Mouse (Mus musculus) 3T3-L1 (cell line): ENCODE data around the gene Tex44.
A peak's percentile ranks its signal among the peaks of the same experiment; 100 is the strongest.

Experiments
- DNase-seq: peaks from one replicate; pipeline ENCODE4 v3.0.0-alpha.2; 2015; ENCODE audit warnings: low read depth, low spot score

The Tex44 gene

DNA sequence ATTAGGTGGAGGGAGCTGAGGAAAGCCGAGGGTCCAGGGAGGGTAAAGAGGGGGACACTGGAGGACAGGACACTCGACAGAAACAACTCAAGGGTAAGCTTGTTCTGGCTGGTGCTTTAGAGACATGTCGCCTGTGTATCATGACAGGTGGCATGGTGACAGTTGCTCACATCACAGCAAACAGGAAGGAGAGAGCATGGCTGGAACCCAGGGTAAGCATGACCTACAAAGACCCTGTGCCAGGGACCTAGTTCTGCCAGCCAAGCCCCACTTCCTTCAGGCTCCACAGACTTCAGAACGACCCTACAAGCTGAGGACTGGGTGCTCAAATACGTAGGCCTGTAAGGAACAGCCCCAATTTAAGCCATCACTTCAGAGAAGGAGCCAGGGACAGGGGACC lies 2.2 kb upstream of the Tex44 start:
- no peak for DNase-seq

DNA sequence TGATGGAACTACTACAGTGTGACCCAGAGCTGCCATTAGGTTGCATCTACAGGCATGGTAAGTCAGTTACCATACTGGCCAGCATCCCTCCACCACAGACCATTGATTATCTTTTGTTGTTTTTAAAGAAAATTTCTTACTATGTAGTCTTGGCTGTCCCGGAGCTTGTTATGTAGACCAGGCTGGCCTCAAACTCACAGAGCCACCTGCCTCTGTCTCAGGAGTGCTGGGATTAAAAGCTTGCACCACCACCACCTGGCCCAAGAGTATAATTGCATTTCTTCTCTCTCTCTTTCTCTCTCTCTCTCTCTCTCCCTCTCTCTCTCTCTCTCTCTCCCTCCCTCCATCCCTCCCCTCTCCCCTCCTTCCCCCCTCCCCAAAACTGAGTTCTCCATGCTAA lies 1.8 kb upstream of the Tex44 start:
- DNase-seq = no peak

DNA sequence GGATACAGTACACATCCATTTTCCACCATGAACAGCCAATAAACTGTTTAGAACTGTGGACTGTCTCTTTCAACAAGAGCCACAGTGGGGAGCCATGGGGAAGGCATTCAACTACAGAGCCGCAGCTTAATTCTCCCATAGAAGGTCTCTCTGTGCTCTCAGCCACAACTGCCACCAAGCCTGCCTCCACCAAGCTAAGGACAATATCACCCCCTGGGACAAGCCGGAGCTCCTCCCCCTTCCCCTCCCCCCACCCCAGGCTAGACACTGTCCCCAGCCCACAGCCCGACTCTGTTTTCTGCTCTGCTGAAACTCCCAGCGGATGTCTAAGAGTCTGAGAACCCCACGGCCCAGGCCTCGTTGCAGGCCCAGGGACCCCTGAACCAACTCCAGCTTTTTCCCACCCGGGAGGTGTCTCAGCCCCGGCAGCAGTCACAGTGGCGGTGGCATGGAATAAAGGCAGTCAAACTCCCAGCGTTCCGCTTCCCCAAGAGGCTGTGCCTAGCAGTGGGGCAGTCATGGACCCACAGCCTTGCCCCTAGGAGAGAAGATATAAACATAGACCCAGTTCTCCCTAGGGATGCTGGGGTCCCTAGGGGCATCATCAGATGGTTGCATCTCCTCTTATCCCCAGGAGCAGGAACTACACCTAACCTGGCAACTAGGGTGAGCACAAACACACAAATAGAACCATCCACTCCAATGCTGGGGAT lies 1.1 kb upstream of the Tex44 start:
- DNase-seq = no peak

DNA sequence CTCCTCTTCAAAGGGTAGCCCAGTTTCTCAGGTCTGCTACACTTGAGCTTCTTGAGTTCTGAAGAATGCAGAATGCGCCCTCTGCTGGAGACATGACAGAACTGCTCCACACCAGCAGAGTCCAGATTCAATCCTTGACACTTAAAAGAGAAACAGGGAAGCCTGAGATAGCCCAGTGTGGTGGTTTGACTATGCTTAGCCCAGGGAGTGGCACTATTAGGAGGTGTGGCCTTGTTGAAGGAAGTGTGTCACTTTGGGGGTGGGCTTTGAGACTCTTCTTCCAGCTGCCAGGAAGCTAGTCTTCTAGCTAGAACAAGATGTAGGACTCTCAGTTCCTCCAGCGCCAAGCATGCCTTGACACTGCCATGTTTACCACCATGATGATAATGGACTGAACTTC lies 3.9 kb downstream of the Tex44 start:
- peak; percentile 93 for DNase-seq

DNA sequence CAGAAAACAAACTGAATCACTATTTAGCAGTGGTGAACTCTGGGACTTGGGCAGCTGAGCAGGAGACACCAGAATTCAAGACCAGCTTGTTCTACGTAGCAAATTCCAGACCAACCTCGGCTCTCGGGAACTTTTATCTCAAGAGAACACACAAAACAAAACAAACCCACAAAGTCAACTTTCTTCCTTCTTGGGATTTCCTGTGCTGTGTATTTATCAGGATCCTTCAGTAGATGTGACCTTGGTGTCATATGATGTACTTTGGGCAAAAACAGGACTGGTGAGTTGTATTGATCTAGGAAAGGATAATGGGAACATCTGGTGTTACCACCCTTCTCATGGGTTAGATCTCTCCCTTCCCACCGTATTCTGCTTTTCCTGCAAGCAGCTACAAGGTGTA lies 6.6 kb downstream of the Tex44 start:
- no peak for DNase-seq

DNA sequence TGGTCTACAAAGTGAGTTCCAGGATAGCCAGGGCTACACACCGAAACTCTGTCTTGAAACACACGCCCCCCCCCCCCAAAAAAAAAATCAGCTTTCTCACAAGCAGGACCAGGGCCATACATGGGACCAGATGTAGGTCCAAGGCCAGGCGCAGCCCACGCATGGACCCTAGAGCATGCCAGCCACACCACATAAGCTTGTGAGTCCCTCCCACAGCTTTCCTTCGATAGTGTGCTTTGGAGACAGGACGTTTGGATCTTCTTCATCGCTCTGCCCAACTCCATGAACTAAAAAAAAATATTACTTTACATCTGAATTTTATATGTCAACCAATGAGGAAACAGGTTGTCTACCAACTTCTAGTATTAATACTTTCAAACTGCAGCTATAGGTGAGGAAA lies 7.2 kb downstream of the Tex44 start:
- DNase-seq = no peak

DNA sequence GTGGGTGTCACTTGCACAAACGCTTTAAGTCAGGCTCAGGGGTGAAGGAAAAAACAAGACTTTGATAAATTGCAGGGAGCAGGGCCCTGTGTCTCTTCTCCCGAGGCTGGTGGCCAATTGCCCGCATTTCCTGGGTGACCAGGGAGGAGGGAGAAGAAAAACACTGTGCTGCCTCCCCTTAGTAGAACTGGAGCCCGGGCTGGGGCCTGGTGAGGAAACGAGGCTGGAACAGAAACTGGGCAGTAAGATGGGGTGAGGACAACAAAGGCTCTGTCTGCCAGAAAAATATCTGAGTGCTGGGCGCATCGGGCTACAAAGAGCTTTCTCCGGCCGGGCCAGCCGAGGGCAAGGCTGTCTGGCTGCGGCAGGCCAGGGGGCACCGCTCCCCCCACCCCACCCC lies 7.9 kb downstream of the Tex44 start:
- DNase-seq = peak; percentile 75

DNA sequence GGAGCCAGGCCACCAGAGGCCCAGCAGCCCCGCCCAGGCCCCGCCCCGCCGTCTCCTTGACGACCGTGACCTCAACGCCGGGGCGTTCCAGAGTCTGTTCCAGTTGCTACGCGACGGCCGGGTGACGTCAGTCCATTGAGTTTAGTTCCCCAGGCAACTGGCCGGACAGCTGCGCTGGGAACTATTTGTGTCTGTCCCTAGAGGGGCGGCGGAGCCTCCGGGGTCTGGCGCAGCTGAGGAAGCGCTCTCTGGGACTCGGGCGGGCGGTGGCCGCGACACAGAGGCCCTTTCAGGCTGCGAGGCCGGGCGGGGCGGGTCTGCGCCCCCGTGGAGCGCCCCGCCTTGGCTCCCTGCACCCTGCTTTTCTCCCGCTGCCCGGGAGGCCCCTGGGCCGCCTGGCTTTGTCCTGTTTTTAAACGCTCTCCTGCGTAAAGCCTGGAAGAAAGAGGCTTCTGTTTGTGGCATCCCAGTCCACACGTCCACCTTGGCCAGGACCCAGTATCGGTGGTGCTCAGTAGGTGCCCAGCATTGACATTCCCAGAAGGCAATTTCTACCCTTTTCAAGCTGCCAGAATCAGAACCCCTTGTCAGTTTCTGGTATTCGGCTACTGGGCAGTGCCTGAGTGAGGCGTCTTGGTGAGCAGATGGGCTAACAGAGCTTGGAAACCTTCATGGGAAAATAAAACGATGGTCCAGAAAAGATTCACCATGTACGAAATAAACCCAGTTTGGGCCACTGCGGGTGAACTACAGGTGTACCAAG lies 8.5 kb downstream of the Tex44 start:
- peak; percentile 99 for DNase-seq

DNA sequence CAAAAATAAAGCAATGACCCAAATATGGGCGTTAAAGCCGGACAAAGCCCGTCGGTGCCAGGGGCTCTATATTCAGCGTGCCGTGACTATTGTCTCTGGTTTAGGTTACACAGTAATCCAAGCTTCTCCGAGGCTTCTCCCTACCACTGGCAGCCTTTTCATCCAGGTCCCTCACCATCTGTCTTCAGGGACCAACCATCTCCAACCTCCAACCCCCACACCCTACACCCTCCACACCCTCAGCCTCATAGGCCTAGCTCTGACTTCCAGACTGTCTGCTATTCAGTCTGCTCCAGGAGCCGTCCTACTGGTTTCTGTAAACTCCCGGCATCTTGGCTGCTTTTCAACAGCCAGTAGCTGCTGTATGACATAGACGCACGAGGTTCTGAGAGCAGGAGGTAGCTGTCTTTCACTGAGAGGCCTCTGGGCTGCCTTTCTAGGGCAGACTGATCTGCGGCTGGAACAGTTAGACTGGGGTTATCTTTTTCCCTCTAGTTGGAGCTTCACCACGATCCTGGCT lies 9.2 kb downstream of the Tex44 start:
- peak; percentile 93 for DNase-seq

DNA sequence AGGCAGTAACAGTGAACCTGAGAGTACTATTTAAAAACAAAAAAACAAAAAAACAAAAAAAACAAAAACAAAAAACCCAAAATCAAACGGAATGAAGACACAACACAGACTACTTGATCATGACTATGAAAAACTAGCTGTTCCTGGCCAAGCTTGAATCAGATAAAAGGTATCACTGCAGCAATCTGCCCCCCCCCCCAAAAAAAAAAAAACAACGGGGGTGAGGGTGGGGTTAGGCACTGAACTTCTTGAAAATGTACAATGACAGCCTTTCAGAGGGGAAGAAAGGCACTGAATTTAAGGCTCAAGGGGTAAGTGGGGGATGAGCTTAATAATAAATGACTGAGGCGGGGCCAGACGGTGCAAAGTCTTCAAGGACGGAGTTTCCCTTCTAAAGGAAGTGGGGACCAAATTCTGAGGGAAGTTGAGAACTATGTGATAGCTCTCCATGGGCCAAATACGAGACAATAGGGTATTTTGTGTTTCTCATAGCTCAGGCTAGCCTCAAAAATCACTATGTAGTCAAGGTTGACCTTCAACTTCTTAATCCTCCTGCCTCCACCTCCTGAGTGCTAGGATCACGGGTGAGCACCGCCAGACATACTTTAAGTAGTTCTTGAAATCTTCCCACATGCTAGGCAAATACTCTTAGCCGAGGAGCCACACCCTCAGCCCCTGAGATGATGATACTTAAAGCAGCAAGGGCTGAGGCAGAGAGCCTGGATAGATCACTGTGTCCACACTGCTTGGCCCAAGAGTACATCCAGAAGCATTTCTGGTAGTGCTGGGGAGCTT lies 11.3 kb downstream of the Tex44 start:
- DNase-seq = no peak

DNA sequence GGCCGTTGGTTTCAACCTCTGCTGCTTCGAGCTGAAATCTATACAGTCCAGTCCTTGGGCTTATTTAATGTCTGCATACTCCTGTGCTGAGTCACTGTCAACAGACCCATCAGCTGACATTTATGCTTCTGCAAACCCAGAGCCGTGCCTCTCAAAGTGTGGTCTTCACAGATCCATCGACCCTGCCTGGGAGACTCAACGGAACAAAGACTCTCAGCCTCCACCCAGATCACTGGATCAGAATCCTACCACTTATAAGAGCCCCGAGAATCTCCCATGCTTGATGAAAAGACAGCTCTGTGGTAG lies 11.8 kb downstream of the Tex44 start:
- peak; percentile 77 for DNase-seq

DNA sequence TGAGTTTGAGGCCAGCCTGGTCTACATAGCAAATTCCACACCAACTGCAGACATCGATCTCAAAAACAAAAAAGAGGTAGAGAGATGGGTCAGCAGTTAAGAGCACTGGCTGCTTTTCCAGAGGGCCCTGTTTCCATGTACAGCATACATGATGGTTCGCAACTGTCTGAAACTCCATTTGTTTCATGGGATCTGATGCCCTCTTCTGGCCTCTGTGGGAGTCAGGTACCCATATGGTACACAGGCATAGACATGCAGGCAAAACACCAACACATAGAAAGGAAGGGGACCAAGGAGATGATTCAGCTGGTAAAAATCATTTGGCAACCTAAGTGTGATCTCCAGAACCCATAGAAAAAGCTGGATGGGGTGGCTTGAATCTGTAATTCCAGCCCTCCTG lies 12.4 kb downstream of the Tex44 start:
- peak; percentile 79 for DNase-seq

DNA sequence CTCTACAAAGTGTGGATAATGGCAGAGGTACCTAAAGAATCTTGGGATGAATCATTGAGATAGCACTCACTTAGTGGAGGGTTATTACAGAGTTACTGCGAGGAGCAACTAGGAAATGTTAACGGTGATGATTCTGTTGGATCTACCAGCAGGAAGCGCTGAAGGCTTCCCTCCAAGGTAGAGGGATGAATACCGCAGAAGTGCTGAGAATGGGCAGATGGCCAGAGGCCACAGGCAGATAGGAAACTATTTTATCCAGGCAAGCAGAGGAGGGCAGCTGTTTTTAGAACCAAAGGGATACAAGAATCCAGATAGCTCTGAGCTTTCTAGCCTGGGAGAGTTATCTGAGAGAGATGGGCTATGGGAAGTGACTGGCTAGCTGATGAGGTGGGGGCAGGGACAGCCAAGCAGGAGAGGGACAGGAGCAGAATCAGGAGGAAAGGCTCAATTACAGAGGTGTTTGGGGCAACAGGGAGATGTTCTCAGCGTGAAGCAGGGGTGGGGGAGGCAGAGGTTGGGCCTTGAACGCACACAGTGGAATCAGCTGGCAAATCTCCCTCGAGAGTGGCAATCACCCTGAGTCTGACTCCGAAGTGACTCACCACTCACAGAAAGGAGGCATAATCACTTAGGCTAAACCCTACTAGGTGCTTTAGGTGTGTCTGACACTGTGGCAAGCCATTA lies 13.5 kb downstream of the Tex44 start:
- peak; percentile 86 for DNase-seq

DNA sequence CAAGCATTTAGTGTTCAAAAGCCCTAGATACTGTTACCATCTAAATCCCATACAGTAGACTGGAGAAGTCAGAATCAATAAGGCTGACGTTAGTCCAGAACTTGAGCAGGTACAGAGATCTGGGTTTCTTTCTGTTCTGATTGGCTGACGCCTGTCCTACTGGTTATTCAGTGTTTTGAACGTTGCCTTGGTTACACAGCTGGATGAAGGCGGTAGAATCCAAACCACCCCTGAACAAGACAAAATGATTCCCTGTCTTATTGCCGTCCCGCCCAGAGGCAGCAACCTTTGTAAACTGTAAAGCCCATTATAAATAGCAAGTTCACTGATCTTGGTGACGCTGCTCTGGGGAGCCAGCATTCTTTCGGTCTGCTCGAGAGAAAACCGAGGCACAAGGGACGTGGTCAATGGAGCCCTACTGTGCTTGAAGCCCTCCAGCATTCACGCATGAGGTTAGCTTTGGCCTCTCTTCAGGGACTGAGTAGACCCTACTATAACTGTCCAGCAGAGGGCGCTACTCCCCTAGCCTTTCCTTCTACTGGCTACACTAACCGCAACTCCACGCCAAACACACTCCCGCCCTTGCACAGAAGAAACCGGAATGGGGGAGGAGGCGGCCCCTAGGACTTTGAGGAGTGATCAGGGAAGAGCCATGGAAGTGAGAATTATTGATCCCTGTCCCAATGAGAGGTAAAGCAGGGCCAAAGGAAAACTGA lies 14.2 kb downstream of the Tex44 start:
- DNase-seq = peak; percentile 98

DNA sequence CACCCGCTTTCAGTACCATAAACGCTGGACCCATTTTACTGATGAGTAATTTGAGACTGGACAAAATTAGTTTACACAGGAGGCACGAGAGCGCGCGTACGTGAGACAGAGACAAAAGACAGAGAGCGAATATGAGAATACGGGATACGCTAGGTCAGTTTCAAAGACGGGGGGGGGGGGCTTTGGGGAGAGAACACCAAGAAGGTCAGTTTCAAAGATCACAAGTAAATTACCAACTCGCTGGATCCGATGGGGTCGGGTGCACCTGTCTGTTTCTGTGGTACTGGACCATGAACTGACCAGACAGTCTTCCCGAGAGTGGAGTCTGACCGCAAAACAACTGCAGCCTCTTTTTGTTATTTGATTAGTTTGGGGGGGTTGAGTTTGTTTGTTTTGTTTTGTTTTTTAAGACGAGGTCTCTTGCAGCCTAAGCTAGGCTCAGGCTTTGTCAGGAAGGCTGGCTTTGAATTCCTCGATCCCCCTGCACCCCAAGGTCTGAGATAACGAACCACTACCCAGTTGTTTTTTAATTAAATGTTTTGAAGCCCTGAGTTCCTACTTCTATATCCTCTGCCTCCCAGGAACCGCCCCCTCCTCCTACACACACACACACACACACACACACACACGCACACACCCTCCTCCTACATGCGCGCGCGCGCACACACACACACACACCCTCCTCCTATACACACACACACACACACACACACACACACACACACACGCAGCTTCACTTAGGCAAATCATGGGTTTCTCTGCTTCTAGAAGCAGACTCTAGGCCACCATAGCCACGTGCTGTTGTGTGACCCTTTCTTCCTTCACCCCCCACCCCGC lies 15.0 kb downstream of the Tex44 start:
- DNase-seq = peak; percentile 67

DNA sequence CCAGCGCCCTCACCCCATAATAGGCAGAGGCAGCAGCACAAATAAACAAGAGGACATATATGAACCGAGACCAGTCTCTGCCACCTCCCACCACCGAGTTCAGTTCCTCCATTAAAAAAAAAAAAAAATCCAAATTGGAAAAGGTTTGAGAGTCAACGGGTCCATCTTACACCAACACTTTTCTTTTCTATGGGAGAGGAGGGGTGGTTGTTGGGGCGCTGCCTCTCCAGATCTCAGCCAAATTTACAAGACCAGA lies 15.5 kb downstream of the Tex44 start:
- no peak for DNase-seq

DNA sequence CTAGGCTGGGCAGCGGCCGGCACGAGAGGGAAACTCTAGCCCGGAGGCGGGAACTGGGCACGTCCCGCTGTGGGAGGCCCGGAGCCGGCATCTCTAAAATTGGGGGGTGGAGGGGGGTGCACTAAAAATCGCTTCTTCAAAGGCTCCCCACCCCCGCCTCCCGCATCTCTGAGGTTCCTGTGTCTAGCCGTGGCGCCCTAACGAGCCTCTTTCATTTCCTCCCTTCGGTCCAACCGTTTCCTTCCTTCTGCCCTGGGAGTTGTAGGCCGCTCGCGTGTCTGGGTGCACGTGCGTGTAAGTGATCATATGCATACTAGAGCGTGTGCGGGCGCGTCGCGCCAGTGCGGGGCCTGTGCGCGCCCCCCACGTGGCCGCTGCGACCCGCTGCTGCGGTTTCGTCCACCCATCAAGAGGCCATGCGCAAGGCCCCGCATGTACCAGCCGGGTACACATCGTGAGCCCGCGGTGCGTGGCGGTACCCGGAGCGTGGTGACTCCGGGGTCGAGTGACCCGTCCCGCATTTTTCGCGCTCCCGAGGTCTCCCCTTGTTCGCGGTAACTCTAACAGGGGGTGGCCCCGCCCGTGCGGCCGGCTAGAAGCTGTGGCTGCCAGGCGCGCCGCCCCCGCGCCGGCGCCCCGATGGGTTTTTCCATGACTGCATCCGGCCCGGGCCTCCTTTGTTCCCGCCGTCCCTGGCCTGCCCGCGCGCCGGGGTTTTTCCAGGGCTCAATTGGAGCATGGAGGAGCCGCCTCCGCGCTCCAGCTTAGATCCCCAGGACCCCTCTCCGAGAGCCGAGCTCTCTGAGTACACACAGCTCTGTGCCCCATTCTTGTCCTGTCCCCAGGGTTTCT lies 16.1 kb downstream of the Tex44 start:
- peak; percentile 85 for DNase-seq

DNA sequence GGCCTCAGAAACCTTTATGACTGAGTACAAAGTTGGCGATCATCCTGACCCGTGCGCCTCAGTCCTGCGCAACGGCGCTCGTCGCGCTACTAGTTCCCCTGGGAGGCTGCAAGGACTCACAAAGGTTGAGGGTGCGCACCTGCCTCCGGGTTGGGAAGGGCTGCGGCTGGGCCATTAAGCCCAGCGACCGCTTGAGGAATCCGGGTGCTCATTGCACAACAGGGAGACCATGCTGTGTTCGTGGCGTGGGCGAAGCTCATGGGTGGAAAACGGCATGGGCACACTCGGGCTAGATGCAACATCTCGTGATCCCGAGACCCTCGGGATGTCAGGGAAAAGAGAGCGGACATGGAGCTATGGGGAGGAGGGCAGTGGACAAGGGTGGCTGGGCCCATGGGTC lies 16.7 kb downstream of the Tex44 start:
- no peak for DNase-seq

DNA sequence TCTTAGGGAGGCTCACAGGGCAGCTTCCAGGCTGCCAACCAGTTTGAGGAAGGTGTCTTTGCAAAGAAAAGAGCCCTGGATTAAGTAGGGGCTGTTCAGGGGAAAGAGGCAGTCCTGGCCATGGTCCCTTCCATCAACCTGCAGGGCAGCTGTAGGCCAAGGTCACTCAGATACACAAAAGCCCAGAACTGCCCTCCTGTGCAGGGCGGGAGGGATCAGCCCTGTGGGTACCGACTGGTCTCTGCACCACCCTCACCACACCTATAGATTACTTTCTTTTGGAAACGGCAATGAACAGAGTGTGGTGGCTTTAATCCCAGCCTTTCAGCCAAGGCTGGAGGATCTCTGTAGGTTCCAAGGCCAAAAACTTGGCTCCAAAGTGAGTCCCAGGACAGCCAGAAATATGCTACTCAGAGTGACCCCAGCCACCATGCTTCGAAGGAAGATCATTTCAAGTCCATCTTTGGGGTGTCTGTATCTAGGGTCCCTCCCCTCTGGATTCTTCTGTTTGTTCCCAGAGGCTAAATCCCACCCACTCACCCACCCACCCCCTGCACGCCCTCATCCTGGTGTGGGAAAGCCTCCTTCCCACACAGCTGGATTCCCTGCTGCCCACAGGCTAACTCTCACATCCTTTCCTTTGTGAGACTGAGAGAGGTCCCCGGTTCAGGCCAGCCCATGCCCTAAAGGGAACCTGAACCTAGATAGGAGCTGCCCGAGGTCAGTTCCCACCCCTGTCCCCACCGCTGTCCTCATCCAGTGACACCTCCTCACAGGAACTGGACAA lies 17.4 kb downstream of the Tex44 start:
- DNase-seq = peak; percentile 22
